Mouse (Mus musculus) stomach, postnatal 0 days (tissue): ENCODE data around the gene Wdr91.

Source experiments
- CTCF ChIP-seq: IDR thresholded peaks from 2 replicates; pipeline ENCODE4 v1.5.1; 2016; ENCODE audit warnings: antibody characterized with exemption, low read depth, mild to moderate bottlenecking, moderate library complexity
- EP300 ChIP-seq: optimal IDR thresholded peaks from 2 replicates; pipeline ENCODE3; 2016; ENCODE audit warnings: antibody characterized with exemption

DNA sequence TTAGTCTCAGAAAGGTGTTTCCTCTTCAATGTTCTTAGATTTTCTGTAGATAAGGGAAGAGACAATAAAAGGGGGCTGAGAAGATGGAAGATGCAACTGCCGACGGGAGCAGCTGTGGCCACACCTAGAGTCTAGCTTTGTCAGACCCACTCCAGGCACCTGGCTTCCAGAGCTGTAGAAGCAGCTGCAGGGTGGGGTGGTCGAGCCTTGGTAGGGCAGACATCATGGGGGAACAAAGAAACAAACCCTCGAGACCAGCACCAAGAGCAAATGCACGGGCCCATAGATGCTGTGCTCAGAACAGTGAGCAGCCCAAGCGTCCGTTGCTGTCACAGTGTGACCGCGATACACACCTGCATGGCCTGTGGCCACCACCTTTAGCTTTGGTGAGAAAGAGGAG, 31.8 kb upstream of the Wdr91 start:
- TF ChIP-seq CTCF = no peak
- no peak for TF ChIP-seq EP300
